Mouse (Mus musculus) heart, postnatal 0 days (tissue): Measurements from ENCODE around the gene Vars2. TPM values are rescaled to one million over a fixed set of nuclear protein-coding genes. Genes with fewer than 3 reads are reported as not detected.

ENCODE experiments used
- ATAC-seq: fragments of 200-750 bp; cut with Nextera tagmentation; 2 replicates; pipeline ENCODE4 v1.8.0; 2017; ENCODE audit warnings: low read depth, moderate number of reproducible peaks, moderate library complexity; ENCODE audit not compliant: insufficient read depth
- DNase-seq: peaks from one replicate; pipeline ENCODE4 v3.0.0-alpha.2; 2016; ENCODE audit warnings: low spot score
- H3K27ac ChIP-seq: fragments of 300-500 bp; sonication (generic); 2 replicates; pipeline ENCODE4 v1.5.1; 2014; ENCODE audit warnings: low read depth, mild to moderate bottlenecking
- H3K27me3 ChIP-seq: fragments of 300-500 bp; sonication (generic); 2 replicates; pipeline ENCODE4 v1.6.1; 2014; ENCODE audit warnings: low read length, mixed read lengths; ENCODE audit not compliant: control insufficient read depth, insufficient read depth
- H3K36me3 ChIP-seq: fragments of 300-500 bp; sonication (generic); replicated peaks from 2 replicates; pipeline ENCODE4 v1.6.1; 2014; ENCODE audit warnings: low read length, mixed read lengths; ENCODE audit not compliant: control insufficient read depth, insufficient read depth
- H3K4me1 ChIP-seq: fragments of 300-500 bp; sonication (generic); 2 replicates; pipeline ENCODE4 v1.6.1; 2014; ENCODE audit warnings: antibody characterized with exemption; ENCODE audit not compliant: control insufficient read depth, insufficient read depth
- H3K4me2 ChIP-seq: fragments of 300-500 bp; sonication (generic); 2 replicates; pipeline ENCODE4 v1.6.1; 2014; ENCODE audit warnings: low read depth, mild to moderate bottlenecking, low read length, moderate library complexity
- H3K4me3 ChIP-seq: fragments of 300-500 bp; sonication (generic); 2 replicates; pipeline ENCODE4 v1.5.1; 2014; ENCODE audit warnings: low read depth, low read length
- H3K9ac ChIP-seq: fragments of 300-500 bp; sonication (generic); replicated peaks from 2 replicates; pipeline ENCODE4 v1.6.1; 2014; ENCODE audit warnings: low read depth, low read length, mixed read lengths
- H3K9me3 ChIP-seq: fragments of 300-500 bp; sonication (generic); replicated peaks from 2 replicates; pipeline ENCODE4 v1.6.1; 2016; ENCODE audit warnings: low read length; ENCODE audit not compliant: control insufficient read depth
- CTCF ChIP-seq: IDR thresholded peaks from 2 replicates; pipeline ENCODE4 v1.5.1; 2016; ENCODE audit warnings: antibody characterized with exemption, control low read depth, low read depth
- EP300 ChIP-seq: IDR thresholded peaks from 2 replicates; pipeline ENCODE4 v1.6.1; 2016; ENCODE audit warnings: antibody characterized with exemption, low read depth
- WGBS: fragments of 180-500 bp; shearing (Covaris S2); extraction: QIAGEN DNeasy Blood & Tissue Kit; methylation state at CpG from one replicate; pipeline ENCODE4 v1.1.7; 2014; 5-methylcytosine and 5-hydroxymethylcytosine counted together
- polyA plus RNA-seq: library from polyadenylated mRNA; unstranded; fragments of >200 nt; fragmentation: Nextera tagmentation; extraction: Ambion mirVana; gene quantifications from 2 replicates; pipeline ENCODE4 v1.2.1, GENCODE M21; 2015
- total RNA-seq: library from RNA; depleted of rRNA; stranded (reverse); fragments of >200 nt; gene quantifications from 2 replicates; pipeline ENCODE4 v1.2.3, GENCODE M21; 2014; ENCODE audit warnings: low replicate concordance; rRNA removed

Vars2 gene
- total and polyA plus RNA-seq, 2 experiments from 2014 or later, result 9.4 to 59.8 TPM

DNA sequence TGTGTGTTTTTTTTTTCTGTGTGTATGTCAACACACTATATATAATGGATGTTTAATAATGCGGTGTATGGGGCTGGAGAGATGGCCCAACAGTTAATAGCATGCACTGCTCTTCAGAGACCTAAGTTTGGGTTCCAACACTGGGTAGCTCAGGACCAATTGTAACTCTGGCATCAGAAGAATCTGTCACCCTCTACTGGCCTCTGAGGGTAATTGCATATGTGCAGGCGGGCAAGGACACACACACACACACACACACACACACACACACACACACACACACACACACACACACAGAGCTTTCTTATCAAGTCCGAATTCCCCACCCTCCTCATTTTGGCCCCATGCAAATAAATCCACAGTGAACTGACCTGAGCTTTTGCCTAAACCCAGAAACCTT lies 32.2 kb downstream of the Vars2 start:
- Histone ChIP-seq H3K4me2 (no peak overlapping the region), H3K9ac (no peak overlapping the region), H3K4me3 (no peak overlapping the region), H3K36me3 (no peaks in the 10 kb centered on the region), H3K27ac (no peak overlapping the region), H3K4me1 (peaks cover 4% of the 10 kb centered on the region; the same call in 1 of the 2 replicates), H3K27me3 (0 out of 2 replicates have a peak, but pooled peaks cover 8% of the 10 kb centered on the region), H3K9me3 (no peaks in the 10 kb centered on the region)
- no peak for ATAC-seq
- 70% methylated on average over 3 of the region's 3 CpGs for WGBS
- peak; percentile 10; the same call in 1 of the 2 replicates for TF ChIP-seq CTCF
- no peak for TF ChIP-seq EP300
- no peak for DNase-seq

DNA sequence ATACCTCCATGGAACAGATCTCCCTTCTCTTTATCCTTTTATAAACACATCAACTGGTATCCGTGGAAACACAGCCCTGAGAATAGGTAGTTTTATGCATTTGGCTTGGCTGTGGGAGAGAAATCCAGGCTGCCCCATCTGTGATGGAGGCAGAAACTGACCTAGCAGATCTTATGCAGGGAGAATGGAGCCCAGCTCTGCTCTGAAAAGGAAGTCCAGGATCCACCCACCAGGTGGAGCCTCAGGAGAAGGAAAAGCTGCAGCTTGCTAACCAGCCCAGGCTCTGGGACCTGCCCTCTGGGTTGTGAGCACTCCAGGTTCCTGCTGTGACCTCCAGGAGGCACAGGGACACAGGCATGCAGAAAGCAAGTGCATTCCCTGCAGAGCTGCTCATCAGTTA lies 33.4 kb downstream of the Vars2 start:
- Histone ChIP-seq H3K27ac (no peak overlapping the region), H3K4me1 (no peaks in the 10 kb centered on the region), H3K9me3 (no peaks in the 10 kb centered on the region), H3K36me3 (no peaks in the 10 kb centered on the region), H3K27me3 (0 out of 2 replicates have a peak, but pooled peaks cover 8% of the 10 kb centered on the region), H3K4me3 (no peak overlapping the region), H3K4me2 (no peak overlapping the region), H3K9ac (no peak overlapping the region)
- 17% methylated on average over 1 of the region's 1 CpGs for WGBS
- ATAC-seq (peak; percentile 40), DNase-seq (peak; percentile 32)
- TF ChIP-seq EP300 (no peak), CTCF (peak; percentile 55)

DNA sequence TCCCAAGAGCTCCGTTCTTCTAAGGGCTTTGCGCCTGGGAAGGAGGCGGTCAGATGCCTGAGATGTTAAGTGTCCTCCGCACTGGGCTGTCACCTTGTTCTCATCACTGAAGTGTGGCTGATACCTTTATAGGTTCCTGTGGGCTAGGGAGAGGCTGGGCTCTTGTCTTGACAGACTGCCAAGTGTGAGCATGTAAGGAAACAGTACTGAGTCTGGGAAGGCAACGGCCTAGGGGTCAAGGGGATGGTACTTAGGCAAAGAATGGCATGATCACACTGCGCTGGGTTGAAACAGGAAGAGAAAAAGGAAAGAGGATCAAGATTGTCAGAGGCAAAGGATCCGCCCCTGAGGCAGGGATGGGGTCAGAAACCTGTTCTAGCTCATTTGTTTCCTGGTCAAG lies 40.9 kb downstream of the Vars2 start, which contains the start of gene Gm9573:
Gene Gm9573, minus strand, starts transcription at position 101 of the 400 bp plus-strand sequence.
- Histone ChIP-seq H3K9ac (no peak within 1 kb of the TSS), H3K27me3 (no peaks in the 10 kb centered on the region), H3K4me2 (no peak within 1 kb of the TSS), H3K4me1 (no peaks in the 10 kb centered on the region), H3K4me3 (no peak within 1 kb of the TSS), H3K27ac (no peak within 1 kb of the TSS), H3K36me3 (no peaks in the 10 kb centered on the region), H3K9me3 (no peaks in the 10 kb centered on the region)
- DNase-seq (no peak), ATAC-seq (no peak)
- 60% methylated on average over 7 of the region's 7 CpGs for WGBS
- TF ChIP-seq EP300 (no peak), CTCF (no peak)

DNA sequence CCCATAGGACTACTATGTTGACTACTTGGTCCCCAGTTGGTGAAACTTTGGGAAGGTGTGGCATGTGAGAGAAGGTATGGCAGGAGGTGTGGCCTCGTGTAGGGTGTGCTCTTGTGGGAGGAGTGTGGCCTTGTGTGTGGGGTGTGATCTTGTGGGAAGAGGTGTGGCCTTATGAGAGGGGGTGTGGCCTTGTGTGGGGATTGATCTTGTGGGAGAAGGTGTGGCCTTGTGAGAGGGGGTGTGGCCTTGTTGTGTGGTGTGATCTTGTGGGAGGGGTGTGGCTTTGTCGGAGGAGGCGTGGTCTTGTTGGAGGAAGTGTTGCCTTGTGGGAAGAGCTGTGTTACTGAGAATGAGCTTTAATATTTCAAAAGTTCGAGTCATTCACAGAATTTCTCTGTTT lies 50.3 kb downstream of the Vars2 start:
- TF ChIP-seq EP300, result no peak

More for the DNA sequence above, 50.3 kb downstream of the Vars2 start:
- Histone ChIP-seq H3K27me3 (no peaks in the 10 kb centered on the region), H3K9ac (no peak overlapping the region), H3K9me3 (no peaks in the 10 kb centered on the region), H3K4me1 (no peaks in the 10 kb centered on the region), H3K4me3 (no peak overlapping the region), H3K27ac (no peak overlapping the region), H3K36me3 (no peaks in the 10 kb centered on the region), H3K4me2 (no peak overlapping the region)
- WGBS, result 51% methylated on average over 4 of the region's 4 CpGs
- DNase-seq (no peak), ATAC-seq (no peak)

Other genes with a start within 250 kb of the Vars2 start
- 0.19 and 1.8 TPM in 2 replicates for gene H2-Q6, start 242.7 kb downstream of the Vars2 start, total RNA-seq
- 0.26 TPM in 2 replicates for gene H2-Q6, start 242.7 kb downstream of the Vars2 start, polyA plus RNA-seq
- gene H2-Q7, start 228.4 kb downstream of the Vars2 start, total RNA-seq, result not detected in 2 replicates
- gene H2-Q7, start 228.4 kb downstream of the Vars2 start, polyA plus RNA-seq, result 1.1 TPM in 2 replicates
- not detected in 2 replicates for gene H2-Q10, start 197.5 kb downstream of the Vars2 start, total RNA-seq
- gene H2-Q10, start 197.5 kb downstream of the Vars2 start, polyA plus RNA-seq, result 0.10 and 0.11 TPM in 2 replicates
- gene Pou5f1, start 161.6 kb downstream of the Vars2 start, total RNA-seq, result not detected in 2 replicates
- gene Pou5f1, start 161.6 kb downstream of the Vars2 start, polyA plus RNA-seq, result not detected in 2 replicates
- gene Tcf19, start 150.8 kb downstream of the Vars2 start, total RNA-seq, result 58.8 and 68.0 TPM in 2 replicates
- gene Tcf19, start 150.8 kb downstream of the Vars2 start, polyA plus RNA-seq, result 21.3 and 23.3 TPM in 2 replicates
- 4.8 and 30.8 TPM in 2 replicates for gene Cchcr1, start 150.5 kb downstream of the Vars2 start, total RNA-seq
- 4.5 and 4.8 TPM in 2 replicates for gene Cchcr1, start 150.5 kb downstream of the Vars2 start, polyA plus RNA-seq
- gene Psors1c2, start 134.4 kb downstream of the Vars2 start, total RNA-seq, result 1.3 TPM in 1 of 2 replicates, not detected in the other
- 0.14 TPM in 1 of 2 replicates, not detected in the other for gene Psors1c2, start 134.4 kb downstream of the Vars2 start, polyA plus RNA-seq
- gene Cdsn, start 115.5 kb downstream of the Vars2 start, total RNA-seq, result 0.23 and 0.89 TPM in 2 replicates
- gene Cdsn, start 115.5 kb downstream of the Vars2 start, polyA plus RNA-seq, result 0.37 and 0.48 TPM in 2 replicates
- gene 2300002M23Rik, start 100.1 kb downstream of the Vars2 start, total RNA-seq, result not detected in 2 replicates
- gene 2300002M23Rik, start 100.1 kb downstream of the Vars2 start, polyA plus RNA-seq, result not detected in 2 replicates
- gene Sfta2, start 66.0 kb downstream of the Vars2 start, total RNA-seq, result not detected in 2 replicates
- gene Sfta2, start 66.0 kb downstream of the Vars2 start, polyA plus RNA-seq, result not detected in 2 replicates
- gene Gm9573, start 41.0 kb downstream of the Vars2 start, total RNA-seq, result not detected in 2 replicates
- gene Gm9573, start 41.0 kb downstream of the Vars2 start, polyA plus RNA-seq, result not detected in 2 replicates
- not detected in 2 replicates for gene Mucl3, start 23.9 kb downstream of the Vars2 start, total RNA-seq
- gene Mucl3, start 23.9 kb downstream of the Vars2 start, polyA plus RNA-seq, result not detected in 2 replicates
- 21.0 and 24.2 TPM in 2 replicates for gene Gtf2h4, start 6.1 kb upstream of the Vars2 start, total RNA-seq
- 18.0 and 21.2 TPM in 2 replicates for gene Gtf2h4, start 6.1 kb upstream of the Vars2 start, polyA plus RNA-seq
- 105 and 206 TPM in 2 replicates for gene Ddr1, start 37.0 kb upstream of the Vars2 start, total RNA-seq
- gene Ddr1, start 37.0 kb upstream of the Vars2 start, polyA plus RNA-seq, result 63.9 and 71.8 TPM in 2 replicates
- 41.7 and 50.5 TPM in 2 replicates for gene Ier3, start 154.1 kb upstream of the Vars2 start, total RNA-seq
- 70.7 and 79.4 TPM in 2 replicates for gene Ier3, start 154.1 kb upstream of the Vars2 start, polyA plus RNA-seq
- gene Flot1, start 155.6 kb upstream of the Vars2 start, total RNA-seq, result 161 and 163 TPM in 2 replicates
- gene Flot1, start 155.6 kb upstream of the Vars2 start, polyA plus RNA-seq, result 122 and 132 TPM in 2 replicates
- gene Tubb5, start 170.7 kb upstream of the Vars2 start, total RNA-seq, result 1,043 and 1,325 TPM in 2 replicates
- 259 and 267 TPM in 2 replicates for gene Tubb5, start 170.7 kb upstream of the Vars2 start, polyA plus RNA-seq
- gene Mdc1, start 173.9 kb upstream of the Vars2 start, total RNA-seq, result 5.4 and 25.0 TPM in 2 replicates
- 2.3 and 3.0 TPM in 2 replicates for gene Mdc1, start 173.9 kb upstream of the Vars2 start, polyA plus RNA-seq
- 16.1 and 36.2 TPM in 2 replicates for gene Nrm, start 193.7 kb upstream of the Vars2 start, total RNA-seq
- gene Nrm, start 193.7 kb upstream of the Vars2 start, polyA plus RNA-seq, result 18.0 and 21.6 TPM in 2 replicates
- 30.0 and 35.0 TPM in 2 replicates for gene Ppp1r18, start 198.0 kb upstream of the Vars2 start, total RNA-seq
- gene Ppp1r18, start 198.0 kb upstream of the Vars2 start, polyA plus RNA-seq, result 10.0 and 11.6 TPM in 2 replicates
- gene Dhx16, start 212.2 kb upstream of the Vars2 start, total RNA-seq, result 18.2 and 24.1 TPM in 2 replicates
- 14.9 and 15.0 TPM in 2 replicates for gene Dhx16, start 212.2 kb upstream of the Vars2 start, polyA plus RNA-seq
- gene 2310061I04Rik, start 229.8 kb upstream of the Vars2 start, total RNA-seq, result 32.5 and 36.6 TPM in 2 replicates
- gene 2310061I04Rik, start 229.8 kb upstream of the Vars2 start, polyA plus RNA-seq, result 51.9 and 53.1 TPM in 2 replicates
- gene Atat1, start 242.5 kb upstream of the Vars2 start, total RNA-seq, result 28.6 and 31.0 TPM in 2 replicates
- 19.1 and 19.8 TPM in 2 replicates for gene Atat1, start 242.5 kb upstream of the Vars2 start, polyA plus RNA-seq
- 38.0 and 73.7 TPM in 2 replicates for gene Mrps18b, start 248.8 kb upstream of the Vars2 start, total RNA-seq
- 68.6 and 77.0 TPM in 2 replicates for gene Mrps18b, start 248.8 kb upstream of the Vars2 start, polyA plus RNA-seq
- gene Ppp1r10, start 248.8 kb upstream of the Vars2 start, total RNA-seq, result 11.2 and 20.7 TPM in 2 replicates
- 14.8 and 20.2 TPM in 2 replicates for gene Ppp1r10, start 248.8 kb upstream of the Vars2 start, polyA plus RNA-seq